Mouse (Mus musculus) B cell, adult 2 months (primary cell): ENCODE data around the gene Casp2.

ENCODE experiments used
- DNase-seq, 2 experiments: peaks; one replicate each; pipeline ENCODE4 v3.0.0; 2022

Casp2 gene

DNA sequence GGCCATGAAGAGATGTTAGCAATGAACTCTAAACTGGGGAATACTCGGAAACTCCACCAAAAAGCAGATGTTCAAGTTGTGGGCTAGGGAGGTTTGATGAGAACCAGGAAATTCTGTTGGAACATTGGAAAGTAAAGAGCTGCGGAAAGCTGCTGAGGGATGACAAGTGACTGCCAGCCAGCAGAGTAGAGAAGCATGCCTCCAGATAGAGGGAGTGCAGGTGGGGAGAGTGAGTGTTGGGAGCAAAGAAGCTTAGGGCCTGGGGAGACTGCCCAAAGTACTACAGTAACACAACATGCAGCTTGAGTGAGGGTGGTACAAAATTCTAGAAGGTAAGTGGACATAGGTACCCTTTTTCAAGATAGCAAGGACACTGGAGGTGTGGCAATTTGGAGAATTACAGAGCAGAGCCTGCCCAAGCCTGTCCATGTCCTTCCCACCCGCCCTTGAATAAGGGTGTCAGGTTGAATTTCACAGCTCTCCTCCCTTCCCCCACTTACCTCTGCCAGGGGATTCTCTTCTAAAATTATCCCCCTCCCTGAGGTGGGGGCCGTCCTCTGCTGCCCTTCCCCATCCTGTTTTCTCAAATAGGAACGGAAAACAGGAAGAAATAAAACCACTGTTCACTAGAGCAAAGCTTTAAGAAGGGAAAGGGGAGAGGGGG lies 18.2 kb downstream of the Casp2 start:
- no peak for DNase-seq

DNA sequence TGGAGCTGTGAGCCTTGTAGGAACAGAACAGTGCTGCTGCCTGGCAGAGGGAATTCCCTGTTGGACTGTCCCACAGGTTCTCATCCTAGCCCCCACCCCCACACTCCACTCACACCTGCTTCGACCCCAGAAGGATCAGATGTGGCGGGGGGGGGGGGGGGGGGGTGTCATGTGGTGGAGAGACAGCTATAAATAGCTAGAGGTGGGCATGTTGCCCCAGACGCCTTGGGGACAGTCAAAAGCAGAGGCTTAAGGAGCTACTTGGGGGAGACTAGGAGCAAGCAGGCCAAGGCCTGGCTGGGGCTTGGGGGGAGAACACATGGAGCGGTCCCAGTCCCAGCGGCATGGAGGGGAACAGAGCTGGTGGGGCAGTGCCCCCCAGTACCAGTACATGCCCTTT lies 21.7 kb downstream of the Casp2 start, which contains the start of gene Clcn1:
TSS of gene Clcn1 (plus strand) at position 238 of the 400 bp plus-strand sequence.
- no peak for DNase-seq

DNA sequence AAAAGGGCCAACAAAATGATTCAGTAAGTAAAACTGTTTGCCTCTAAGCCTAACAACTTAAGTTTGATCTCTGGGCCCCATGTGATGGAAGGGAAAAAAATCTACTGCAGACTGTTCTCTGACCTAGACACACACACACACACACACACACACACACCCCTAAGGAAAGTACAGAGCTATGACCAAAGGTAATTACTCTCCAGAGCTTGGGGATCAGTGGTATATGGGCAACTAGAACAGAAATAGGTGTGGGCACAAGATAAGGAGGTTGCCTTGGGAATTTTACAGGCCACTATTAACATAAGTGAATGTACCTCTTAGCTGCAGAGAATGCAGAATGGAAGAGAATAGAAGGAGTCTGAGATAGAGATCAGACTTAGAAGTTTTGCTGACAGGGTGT lies 22.8 kb downstream of the Casp2 start:
- no peak for DNase-seq

DNA sequence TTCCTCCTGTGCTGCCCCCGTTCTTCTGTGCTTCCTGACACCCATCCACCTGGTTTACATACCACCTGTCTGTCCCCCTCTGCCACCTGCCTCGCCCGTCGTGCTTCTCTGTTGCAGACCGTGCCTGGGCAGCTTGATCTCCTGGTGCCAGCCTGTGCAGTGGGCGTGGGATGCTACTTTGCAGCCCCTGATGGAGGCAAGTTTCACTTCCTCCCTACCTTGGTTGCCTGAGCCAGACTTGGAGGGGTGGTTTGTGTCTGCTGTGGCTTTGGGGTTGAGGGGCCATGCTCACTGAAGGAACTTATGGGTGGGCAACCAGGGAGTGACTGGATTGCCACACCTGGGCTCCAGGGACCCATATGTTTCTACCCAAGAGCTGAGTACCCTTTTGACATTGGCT lies 28.5 kb downstream of the Casp2 start:
- DNase-seq: peak; percentile 66 to 73

DNA sequence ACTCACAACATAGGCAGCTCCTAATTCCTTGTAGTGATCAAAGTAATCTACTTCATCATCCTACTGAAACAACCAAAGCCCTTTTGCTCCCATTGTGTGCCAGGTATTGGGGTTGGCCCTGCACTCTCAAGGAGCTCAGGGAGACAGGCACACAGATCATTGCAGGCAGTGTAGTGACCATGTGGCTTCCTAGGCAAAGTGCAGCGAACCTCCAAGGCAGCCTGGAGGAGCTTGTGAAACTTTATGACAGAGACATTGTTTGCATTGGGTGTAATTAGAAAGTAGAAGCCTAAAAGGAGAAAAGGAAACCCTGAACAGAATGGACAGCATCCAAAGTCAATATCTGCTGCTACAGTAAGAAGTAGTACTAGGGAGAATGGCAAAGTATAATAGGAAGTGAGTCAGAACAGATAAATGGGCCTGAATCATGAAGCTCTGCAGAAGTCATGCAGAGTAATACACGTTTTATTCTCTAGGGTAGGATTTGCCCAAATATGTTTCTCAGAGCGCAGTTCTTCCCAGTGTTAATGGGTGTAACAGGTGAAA lies 30.8 kb downstream of the Casp2 start:
- no peak for DNase-seq

DNA sequence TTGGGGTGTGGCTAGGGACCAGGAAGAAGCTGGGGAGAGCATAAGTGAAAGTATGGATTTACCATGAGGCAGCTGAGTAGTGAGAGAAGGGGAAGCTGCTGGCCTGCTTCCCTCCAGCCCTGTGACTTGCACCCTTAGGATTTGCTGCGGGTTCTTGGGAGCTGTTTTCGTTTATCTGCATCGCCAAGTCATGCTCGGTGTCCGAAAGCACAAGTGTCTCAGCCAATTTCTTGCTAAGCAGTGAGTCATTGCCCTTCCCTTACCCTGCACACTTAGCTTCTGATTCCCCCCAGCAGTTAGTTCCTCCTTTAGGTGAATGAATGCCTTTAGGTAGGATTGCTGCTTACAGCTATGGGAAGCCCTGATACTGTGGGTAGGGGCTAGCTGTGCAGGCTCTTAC lies 34.6 kb downstream of the Casp2 start:
- no peak for DNase-seq

DNA sequence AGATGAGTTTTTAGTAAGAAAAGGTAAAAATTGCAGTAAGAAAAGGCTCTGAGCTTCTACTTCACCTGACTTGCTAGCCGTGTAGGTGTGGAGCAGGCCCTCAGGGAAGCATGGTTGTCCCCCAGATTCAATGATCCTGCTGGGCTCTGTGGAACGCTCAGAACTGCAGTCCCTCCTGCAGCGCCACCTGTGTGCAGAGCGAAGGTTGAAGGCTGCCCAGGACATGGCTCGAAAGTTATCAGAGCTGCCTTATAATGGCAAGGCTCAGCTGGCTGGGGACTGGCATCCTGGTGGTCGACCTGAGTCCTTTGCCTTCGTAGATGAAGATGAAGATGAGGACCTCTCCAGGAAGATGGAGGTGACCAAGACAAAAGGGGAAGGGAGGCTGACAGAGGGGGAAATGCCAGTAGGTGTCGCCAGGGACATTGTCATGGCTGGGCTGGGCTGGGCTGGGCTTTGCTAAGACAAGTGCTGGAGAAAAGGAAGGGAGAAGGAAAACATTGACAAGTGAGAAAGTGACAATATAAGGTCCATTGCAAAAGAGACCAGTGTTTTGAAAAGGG lies 45.1 kb downstream of the Casp2 start:
- DNase-seq: no peak

DNA sequence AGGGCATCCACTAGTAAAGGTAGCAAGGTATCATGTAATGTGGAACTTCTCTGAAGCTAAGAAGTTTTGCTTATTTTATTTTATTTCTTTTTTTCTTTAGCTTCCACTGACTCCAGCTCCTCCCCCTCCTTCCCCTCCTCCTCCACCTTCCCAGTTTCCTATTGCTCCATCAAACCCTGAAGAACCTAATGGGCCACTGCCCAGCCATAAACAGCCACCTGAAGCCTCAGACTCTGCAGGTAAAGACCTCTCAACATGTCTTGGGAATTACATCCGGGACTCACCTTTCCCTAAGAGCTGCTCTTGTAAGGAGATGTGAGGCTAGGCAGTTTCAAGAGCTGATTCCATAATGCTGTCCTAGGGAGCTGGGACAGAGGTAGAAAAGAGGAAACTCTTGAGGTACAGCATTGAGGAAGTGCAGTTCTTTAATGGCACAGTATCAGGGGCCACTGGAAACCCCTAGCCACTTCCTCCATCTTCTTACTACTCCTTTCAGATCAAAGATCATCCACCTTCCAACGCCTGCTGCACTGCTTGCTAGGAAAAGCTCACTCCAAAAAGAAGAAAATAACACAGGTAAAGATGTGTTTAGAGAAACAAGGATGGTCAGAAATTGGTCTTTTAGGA lies 45.8 kb downstream of the Casp2 start:
- no peak for DNase-seq

DNA sequence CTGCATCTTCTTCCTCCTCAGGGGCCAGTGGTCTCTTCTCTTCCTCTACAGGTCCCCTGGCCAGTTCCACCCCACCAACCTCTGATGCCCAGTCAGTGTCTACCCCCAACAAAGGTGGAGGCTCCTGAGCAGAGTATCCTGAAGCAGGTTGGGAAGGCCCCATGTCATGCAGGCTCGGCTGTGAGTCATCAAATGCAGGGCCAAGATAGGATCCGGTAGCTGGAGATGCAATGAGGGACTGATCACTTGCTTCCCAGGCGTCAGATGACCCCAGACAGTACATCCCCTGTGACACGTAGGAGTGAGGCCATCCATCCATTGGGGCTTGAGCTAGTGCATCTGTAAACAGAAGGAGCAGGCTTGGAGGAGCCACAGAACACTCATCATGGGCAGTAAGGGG lies 53.5 kb downstream of the Casp2 start:
- no peak for DNase-seq

DNA sequence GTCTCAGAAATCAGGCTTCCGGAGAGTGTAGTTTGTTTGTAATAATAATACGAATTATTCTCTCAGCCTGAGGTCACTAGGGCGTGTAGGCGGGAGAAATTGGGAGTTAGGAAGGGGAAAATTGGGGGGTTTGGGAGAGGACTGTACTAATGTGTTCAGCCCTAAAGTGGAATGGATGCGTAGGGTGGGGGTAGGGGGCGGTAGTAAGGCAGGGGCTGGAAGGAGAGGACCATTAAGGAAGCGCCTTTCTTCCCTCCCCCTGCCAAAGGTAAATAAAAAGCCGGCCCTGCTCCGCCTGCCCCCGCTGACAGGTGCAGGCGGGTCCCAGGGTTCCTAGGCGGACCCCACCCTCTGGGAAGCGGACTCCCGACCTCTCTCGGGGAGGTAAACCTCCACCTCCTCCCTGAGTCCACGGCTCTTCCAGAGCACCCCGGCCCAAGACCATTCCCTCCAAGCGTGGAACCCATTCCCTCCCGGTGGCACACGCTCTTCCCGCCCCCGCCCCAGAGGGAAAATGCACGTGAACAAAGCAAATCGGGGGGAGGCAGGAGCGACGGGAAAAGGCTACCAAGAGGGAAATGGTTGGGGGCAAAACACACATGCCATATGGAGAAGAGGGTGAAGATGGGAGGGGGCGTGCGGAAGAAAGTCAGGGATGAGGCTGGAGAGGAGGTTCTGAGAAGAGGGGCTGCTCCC lies 58.7 kb downstream of the Casp2 start:
- peak in 1 of 2 experiments; percentile 12 for DNase-seq

DNA sequence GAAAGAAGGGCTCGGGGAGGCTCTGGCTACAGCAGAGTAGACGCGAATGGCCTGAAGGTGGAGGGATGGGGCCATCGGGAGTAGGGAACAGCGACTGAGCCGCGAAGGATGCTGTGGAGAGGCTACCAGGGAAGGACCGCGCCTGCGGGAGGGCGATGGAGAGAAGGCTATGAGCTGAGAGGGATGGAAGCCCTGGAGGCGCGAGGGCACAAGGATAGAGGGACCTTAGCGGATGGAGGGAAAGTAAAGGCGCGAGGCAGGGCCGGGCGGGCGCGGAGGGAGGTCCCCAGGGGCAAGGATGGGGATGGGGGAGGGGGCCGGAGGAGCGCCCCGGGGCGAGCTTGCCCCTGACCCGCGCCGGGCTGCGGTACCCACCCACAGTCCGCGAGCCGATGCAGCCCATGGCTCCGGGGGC lies 59.3 kb downstream of the Casp2 start:
- peak in 1 of 2 experiments; percentile 22 for DNase-seq

DNA sequence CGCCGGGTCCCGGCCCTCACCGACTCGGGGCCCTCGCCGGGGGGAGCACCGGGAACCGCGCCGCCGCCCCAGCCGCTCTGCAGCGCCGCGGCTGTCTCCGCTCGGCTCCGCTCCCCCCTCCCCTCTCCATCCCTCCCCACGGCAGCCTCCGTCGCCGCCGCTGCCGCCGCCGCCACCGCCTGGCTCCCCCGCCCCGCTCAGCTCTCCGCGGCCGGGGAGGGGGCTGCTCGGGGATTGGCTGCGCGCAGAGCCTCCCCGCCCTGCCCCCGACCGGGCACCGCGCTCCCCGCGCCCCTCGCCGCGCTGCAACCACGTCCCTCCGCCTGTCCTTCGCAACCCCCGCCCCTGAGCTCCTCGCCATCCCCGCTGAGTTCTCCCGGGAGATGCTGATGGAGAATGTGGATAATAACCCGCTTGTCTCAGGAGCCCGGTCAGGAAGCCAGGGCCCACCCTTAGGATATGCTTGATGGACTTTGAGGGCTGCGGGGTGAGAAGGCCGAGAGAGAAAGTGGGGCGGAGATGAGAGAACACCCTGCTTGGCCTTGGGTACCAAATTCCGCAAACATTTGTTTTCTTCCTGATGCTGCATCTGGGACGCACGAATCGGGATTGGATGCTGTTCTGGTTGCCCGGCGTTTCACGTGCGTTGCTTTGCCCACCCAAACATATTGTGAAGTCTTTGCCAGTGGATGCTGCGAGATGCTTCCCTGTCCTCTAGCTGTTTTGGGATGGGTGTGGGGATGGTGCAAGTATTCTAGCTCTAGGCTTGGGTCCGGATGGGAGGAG lies 59.9 kb downstream of the Casp2 start, which contains the start of gene Fam131b:
TSS of gene Fam131b (minus strand) at position 162 of the 786 bp plus-strand sequence.
- DNase-seq: peak; percentile 25 to 35

DNA sequence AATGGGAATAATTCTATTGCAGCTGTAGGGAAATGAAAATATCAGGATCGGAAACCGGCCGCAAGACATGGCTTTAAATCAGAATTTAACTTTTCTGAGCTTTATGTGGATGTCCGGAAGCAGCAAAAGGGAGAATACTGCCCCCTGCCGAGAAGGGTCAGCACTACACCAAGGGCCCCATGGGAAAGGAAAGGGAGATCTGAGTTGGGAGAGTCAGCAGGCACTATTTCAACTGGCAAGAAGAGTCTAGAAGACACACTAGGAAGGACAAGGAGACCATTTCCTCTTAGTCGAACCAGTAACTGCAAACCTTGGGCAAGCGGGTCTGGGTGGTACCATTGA lies 60.5 kb downstream of the Casp2 start:
- peak; percentile 89 to 91 for DNase-seq

DNA sequence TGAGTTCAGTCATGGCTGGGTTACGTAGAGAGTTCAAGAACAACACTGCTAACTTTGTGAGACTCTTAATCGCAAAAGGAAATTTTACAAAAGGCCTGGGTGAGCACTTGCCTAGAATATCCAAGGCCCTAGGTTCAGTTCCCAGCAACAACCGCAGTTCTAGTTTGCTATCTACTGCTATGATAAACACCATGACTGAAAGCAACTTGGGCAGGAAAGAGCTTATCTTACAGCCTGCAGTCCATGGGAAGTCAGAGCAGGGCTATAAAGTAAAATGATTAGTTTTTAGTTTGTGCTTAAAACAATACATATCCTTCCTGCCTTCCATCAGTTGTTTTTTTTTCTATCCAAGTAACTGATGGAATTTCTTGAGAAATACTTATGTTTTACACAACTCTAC lies 61.7 kb downstream of the Casp2 start:
- no peak for DNase-seq

DNA sequence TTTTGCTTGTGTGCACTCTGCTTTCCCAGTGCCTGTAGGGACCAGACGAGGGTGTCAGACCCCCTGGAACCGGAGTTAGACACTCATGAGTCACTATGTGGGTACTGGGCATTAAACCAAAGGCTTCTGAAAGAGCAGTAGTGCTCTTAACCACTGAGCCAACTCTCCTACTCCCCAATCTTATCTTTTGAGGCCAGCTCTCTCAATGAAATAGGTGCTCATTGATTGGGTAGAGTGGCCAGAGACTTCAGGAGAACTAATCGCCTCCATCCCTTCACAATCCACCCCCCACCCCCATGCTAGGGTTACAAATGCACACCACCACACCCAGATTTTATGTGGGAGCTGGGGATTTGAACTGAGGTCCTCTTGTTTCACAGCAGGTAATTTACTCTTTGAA lies 64.0 kb downstream of the Casp2 start:
- DNase-seq: no peak

DNA sequence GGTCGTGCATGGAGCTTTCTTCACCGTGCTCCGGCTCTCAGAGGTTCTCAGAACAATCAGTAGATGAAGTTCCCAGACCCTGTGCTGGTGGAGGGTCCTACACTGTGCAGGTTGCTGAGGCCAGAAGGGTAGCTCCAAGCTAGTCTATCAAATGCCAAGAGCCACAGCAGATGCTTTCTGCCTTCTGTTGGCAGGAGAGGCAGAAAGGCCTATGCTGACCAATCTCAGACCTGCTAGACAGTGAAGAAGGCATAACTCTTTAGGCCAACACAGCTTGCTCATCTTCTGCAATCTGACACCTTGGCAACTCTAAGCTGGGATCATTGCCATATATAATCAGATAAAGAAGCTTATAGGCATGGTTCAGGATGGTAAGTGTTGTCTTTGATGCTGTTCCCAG lies 65.4 kb downstream of the Casp2 start:
- DNase-seq: no peak

DNA sequence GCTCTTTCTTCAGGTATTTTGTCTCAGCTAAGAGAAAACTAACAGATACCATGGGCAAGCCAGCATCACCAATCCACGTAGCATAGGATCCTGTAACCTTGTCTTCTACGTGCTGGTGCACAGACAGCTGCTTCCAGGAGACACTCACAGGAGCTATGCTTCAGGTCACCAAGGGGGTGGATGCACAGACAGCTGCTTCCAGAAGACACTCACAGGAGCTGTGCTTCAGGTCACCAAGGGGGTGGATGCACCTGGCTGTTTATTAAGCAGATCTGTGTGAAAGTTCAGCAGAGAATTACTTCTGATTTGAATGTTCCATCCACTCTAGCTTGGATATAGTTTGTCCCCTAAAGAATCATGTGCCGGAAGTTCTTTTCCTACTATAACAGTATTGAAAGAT lies 66.2 kb downstream of the Casp2 start:
- DNase-seq: no peak
